Mouse (Mus musculus) c-Kit-positive CD71-positive TER-119-negative erythroid progenitor cells, embryonic 14.5 days (primary cell): Measurements from ENCODE around the gene Mrpl28.
"Not testable (repeated sequence)": the region's sequence is repeated elsewhere in the genome, so short reads cannot be mapped to it uniquely, and the experiment has no call there.

Experiments used
- DNase-seq: peaks from one replicate; pipeline ENCODE4 v3.0.0-alpha.2; 2013; ENCODE audit warnings: low read depth

Gene Mrpl28

DNA sequence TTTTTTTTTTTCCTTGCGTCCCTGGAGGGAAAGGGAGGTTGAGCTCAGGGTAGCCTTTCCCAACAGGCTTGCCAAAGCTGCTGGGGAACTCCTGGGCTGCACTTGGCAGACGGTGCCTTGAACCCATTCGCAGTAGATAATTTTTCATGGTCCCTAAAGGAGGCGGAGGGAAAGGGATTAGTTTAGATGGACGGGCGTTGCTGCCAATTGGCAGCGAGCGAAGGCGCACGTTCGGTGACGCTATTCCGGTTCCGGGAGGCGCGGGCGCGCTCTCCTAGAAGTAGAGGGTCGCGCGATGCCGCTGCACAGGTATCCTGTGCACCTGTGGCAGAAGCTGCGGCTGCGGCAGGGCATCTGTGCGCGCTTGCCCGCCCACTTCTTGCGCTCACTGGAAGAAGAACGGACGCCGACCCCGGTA, at the start of gene Mrpl28:
Mrpl28 (plus strand) TSS at position 234 of the 418 bp plus-strand sequence.
- peak; percentile 96 for DNase-seq

DNA sequence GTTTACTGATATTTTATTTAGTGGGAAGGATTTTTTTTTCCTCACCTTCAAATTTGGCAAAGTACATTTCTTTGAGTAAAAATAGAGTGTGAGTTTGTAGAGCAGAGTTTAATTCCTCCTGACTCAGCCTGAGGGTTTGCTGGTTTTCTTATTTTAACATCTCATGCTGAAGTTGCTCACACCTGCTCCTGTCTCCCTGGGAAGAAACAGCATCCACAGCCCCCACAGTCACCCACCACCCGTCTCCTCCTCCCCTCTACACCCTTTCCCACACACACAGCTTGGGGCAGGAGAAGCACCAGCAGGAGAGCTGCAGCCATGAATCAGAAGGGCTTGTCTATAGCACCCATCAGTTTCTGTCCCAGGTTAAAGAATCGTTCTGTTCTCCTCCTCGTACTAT, 48.1 kb upstream of the Mrpl28 start:
- no peak for DNase-seq

DNA sequence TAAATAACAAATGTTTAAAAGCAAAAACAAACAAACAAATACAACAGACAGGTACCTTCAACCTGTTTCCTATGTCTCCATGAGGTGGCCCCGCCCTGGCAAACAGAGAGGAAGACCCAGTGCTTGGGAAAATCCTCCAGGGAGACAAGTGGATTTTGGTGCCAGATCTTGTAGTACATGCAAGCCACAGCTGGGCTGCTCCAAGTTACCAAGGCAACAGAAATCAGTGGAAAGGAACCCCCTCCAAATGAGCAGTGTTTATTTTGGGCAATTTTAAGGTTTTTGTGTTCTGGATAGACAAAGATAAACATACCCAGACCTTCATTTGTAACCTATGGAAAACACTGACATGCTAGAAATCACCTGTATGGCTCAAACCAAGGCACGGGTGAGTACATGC, 44.4 kb upstream of the Mrpl28 start:
- DNase-seq = no peak

DNA sequence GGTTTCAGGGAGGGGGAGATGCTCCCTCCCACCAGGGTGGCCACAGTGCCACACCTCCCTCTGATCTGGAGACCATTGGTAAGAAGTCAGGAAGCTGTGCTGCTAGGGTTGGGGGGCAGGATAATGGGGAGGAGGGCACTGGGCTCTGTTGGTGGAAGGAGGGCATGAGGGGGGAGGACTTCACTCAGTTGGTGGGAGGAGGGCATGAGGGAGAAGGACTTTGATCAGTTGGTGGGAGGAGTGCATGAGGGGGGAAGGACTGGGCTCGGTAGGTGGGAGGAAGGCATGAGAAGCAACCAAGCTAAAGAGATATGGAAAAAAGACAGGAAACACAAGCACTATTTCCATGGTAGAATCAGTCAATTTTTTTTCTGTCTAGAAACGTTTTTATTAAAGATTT, 42.4 kb upstream of the Mrpl28 start:
- no peak for DNase-seq

DNA sequence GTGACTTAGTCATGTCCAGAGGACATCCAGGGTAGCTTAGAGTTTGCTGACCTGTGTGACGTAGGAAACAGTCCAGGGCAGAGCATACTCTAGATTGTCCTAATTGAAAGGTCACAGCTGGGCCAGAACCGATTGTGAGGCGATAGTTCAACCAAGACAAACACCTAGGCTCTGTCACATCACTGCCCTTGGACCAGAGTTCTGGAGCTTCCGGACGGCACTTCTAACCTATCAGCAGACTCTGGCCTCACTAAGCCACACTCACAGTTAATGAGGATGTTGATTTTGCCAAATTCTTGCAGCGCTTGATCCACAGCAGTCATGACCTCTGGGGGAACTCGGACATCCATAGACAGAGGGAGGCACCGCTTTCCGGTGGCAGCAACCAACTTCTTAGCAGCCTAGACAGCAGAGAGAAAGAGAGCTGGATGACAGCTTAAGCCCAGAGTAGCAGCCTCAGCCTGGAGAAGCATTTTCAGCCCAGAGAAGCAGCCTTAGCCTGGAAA, 36.2 kb upstream of the Mrpl28 start:
- no peak for DNase-seq

DNA sequence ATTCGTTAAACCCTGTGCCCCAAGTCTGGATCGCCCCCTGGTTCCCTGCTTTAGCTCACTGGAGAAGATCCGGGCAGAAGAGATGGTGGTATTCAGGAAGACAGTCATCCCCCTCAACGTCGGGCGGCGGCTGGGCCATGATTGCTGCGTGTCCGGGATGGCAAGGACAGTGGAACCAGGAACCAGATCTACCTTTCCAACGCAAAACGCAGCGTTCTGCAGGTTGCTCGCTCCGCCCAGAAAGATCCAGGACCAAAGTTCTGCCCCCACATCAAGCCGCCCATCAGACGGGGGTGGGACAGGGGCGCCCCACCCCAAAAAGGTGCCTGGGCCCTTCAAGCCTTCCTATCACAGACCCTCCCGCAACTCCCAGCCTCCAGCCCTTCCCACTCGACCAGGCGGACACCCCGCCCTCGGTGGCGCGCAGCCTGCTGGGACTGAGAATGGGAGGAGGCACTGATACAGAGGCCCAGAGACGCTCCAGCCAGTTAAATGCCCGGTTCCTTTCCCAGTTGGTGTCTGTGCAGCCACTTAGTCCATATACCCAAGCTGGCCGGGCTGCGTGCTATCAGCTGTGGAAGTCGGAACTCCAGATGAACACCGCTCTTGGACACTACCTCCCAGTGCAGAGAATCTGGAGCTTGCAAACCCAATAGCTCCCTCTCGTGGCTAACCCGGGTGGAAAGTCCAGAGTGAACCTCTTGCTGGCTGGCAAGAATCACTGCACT, 33.2 kb upstream of the Mrpl28 start, which contains the start of gene Decr2:
Decr2 (minus strand) TSS at position 433 of the 728 bp plus-strand sequence.
- DNase-seq = peak; percentile 86

DNA sequence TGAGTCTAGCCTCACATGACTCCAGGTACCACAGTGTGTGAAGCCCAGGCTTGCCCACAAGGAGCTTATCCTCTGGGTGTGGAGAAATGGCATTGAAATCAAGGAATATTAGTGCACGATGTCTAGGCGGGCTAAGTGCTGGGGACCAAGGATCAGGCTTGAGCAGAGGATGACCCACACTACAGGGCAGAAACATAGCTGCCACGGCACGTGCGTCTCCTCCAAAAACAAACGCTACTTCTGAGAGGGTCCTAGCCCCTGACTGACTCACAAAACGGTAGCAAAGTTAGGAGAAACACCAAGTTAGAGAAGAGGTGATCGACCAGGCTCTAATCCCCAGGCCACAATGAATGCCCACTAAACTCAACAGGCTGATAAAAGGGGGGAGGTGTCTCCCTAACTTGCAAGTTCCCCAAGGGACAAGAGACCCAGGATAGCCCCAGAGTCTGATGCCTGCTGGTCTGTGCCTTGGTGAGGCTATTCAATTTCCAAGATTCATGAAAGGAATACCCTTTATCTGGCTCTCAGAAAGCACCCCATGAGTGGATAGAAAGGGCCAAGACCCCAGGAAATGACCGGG, 28.7 kb upstream of the Mrpl28 start:
- no peak for DNase-seq

DNA sequence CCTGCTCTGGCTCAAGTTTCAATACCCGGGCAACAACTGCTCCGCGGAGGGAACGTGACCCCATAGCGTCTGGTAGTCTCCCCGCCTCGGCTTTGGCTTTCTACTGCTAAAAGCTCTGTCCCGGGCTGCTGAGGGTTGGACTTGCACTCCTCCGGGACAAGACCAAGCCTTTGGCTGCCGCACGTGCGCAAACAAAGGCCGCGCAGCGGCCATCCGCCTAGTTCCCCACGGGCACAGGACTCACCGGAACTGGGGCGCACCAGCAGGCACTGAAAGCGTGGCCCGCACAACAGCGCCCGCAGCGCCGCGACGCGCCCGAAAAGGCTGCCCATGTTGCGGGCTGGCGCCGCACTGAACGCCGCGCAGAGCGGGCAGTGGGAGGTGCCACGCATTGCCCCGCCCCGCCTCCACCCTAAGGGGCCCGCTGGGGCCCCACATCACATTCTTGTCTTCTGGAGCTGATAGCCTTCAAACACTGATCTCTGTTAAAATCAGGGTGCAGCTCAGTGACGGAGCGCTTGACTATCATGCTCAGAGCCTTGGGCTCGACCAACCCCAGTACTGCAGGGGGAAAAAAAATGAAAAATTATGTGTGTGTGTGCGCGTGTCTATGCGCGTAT, 28.1 kb upstream of the Mrpl28 start, which contains the start of gene Nme4:
Nme4 (minus strand) TSS at position 482 of the 620 bp plus-strand sequence.
- DNase-seq = peak; percentile 76

DNA sequence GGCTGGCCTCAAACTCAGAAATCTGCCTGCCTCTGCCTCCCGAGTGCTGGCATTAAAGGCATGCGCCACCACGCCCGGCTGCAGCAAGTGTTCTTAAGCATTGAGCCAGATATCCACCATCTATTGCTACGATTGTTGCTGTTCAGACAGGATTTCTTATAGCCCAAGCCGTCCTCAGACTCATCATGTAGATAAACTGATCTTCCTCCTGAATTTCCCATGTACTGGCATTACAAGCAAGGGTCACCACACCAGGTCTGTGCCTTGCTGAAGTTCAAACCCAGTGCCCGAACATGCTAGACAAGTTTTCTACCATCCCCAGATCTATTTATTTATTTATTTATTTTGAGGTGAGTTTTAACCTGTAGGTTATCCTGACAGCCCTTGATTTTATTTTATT, 24.8 kb upstream of the Mrpl28 start:
- DNase-seq = no peak

DNA sequence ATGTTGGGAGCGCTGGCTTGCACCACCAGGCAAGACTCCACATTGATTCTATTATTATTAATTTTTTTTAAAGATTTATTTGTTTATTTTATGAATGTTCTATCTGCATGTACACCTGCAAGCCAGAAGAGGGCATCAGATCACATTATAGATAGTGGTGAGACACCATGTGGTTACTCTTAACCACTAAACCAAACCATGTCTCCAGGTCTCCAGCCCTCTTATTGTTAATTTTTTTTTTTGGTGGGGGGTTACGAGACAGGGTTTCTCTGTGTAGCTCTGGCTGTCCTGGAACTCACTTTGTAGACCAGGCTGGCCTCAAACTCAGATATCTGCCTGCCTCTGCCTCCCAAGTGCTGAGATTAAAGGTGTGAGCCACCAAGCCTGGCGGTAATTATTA, 24.0 kb upstream of the Mrpl28 start:
- not testable (repeated sequence) for DNase-seq

DNA sequence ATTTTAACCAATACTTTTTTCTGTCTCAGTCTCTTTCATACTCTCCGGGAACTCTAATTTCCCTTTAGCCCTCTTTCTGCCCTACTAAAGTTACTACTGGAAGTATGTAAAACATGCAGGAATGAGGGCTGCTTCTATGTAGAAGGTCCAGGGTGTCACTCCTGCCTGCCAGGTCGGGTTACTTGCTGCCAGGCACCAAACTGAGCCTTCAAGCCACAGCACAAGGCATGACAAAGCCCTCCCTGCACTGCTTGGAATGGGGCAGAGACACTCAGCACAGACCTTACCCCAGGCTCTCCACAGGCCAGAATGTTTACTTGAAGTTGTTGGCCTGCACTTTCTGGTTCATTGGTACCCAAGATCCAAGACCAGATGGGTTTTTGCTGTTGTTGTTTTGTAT, 23.1 kb upstream of the Mrpl28 start:
- DNase-seq = no peak

DNA sequence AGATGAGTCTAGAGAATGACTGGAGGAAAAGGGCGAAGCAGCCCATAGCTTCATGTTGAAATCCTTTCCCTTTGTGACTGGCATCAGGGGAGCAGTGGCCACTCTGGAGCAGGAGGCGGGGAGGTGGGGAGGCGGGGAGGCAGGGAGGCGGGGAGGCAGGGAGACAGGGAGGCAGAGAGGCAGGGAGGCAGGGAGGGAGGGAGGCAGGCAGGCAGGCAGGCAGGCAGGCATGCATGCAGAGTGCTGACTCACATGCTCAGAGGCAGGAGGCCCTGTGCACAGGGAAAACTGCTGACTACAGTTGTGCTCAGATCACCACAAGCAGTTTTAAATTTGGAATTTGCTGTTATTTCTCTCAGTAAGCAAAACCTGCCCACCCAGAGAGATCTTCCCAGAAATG, 21.8 kb upstream of the Mrpl28 start:
- no peak for DNase-seq

DNA sequence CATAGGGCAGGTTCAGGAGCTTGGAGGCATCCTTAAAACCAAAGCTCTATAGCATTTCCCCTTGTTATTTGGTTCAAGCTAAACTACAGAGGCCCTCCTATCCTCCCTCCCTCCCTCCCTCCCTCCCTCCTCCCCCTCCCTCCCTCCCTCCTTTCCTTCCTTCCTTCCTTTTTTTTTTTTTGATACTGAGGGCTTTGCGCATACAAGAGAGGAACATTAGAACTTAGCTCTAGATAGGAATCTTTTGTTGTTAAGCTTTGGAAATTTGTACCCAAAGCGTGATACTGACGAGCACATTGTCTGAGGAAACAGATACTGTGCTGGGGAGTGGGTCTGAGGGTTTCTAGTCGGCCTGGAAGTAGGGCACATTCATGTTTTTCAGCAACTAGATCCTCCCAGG, 17.7 kb upstream of the Mrpl28 start:
- no peak for DNase-seq

DNA sequence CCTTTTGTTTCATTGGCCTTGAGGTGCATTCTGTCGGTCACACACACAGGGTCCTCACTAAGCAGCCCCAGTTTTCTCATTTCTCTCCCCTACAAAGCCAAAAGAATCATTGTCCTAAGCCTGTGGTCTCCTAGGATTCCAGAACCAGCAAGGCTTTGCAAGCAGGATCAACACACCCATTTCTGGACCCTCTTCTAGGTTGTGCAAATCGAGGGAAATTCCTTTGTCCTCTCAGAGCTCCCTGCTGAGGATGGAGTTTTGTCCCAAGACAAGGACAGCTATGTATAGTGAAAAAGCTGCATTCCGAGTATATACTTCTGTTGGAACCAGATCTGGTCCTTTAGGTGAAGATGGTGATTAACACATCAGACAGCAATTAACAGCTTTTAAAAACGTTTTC, 13.1 kb upstream of the Mrpl28 start:
- DNase-seq = no peak

DNA sequence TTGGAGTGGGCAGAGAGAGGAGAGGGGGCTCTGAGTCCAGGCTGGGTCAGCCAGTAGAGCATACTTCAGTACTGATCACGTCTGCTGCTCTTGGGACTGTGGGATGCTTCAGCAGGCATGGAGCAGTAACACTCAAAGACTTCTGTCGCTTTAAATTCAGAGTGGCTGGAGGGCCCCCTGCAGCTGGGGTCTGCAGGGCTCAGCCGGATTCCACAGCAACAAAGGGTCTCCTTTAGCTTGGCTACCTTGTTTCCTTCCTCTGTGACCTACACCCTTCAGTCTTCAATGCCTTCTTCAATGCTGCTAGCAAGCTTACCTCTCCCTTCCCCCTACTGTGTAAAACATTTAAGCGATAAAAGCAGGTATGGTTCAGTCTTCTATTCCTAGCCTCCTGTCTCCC, 12.3 kb upstream of the Mrpl28 start:
- no peak for DNase-seq

DNA sequence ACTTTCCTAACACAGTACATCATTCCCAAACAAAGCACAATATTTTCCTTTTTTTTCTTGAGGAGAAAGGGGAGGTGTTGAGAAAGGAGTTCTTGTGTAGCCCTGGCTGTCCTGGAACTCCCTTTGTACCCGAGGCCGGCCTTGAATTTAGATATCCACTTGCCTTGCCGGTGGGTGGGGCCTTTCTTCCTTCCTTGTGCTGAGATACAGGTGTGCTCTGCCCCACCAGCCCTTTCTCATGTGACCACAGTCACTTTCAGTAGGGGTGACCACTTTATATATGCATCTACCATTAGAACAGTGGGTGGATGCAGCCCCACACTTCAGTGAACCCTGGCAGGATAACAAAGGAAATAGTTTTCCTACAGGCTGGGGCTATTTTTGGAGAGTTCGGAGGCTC, 11.6 kb upstream of the Mrpl28 start:
- no peak for DNase-seq

DNA sequence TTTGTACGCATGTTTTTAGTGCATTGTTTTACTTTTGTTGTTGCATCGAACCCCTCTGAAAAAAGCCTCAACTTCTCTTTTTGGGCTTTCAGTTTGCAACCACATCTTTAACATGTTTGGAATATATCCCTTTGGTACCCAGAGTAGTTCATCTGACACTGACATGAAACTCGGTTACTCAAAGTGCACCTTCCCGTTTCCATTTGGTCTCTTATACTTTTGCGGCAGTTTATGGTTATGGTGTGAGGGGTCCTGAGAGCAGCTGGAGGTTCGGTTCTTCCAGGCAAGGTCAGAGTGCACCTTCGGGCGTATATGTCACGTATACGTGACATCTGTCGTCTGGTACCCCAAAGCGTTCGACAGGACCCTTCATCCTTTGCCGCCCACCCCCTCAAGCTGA, 10.5 kb upstream of the Mrpl28 start:
- no peak for DNase-seq

DNA sequence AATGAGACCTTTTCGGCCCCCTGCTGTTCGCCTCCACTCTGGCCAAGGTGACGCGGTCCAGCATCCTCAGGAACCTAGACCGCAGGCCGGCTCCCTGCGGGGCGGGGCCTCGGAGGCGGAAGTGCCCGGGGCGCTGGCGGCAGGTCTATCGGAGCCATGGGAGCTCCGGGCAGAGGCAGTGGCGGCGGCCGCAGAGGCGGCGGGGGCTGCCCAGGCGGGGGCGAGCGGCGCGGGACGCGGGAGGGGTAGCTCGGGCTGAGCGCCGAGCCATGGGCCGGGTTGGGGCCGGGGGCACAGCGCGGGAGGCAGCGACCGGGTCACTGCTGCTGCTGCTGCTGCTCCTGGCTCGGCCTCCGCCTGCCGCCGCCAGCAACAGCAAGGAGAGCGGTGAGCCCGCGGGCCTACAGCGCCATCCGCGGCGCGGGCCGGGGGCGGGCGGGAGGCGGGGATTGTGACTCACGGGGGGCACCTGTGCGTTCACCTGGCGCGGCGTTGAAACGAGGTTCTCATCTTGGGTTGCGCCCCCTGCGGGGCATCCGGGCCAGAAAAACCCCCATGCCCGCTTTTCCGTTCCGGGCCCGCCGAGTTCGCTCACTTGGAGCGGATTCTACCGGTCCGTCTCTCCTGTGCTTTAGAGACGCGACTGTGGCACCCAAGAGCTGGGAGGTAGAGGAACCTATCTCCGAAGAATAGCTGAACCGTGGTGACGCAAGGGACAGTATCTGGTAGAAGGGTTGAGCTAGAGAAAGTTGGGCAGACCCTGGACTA, 9.9 kb upstream of the Mrpl28 start, which contains the start of gene Tmem8:
Tmem8 (plus strand) TSS at position 119 of the 768 bp plus-strand sequence.
- no peak for DNase-seq

DNA sequence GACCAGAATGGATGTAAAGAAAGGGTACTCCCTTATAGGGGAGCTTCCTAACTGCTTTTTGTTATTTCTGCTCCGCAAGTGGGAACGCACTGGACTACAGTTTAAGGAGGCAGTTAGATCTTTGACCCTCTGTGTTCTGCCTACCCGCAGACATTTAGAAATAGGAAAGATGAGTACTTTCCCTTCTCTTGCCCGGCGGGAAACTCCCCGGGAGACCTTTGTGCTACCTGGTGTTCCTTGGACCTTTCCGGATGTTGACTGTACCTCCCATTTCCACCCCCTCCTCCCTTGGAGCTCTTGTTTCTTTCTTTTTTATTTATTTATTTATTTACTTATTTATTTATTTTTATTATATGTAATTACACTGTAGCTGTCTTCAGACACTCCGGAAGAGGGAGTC, 9.2 kb upstream of the Mrpl28 start:
- DNase-seq = no peak

DNA sequence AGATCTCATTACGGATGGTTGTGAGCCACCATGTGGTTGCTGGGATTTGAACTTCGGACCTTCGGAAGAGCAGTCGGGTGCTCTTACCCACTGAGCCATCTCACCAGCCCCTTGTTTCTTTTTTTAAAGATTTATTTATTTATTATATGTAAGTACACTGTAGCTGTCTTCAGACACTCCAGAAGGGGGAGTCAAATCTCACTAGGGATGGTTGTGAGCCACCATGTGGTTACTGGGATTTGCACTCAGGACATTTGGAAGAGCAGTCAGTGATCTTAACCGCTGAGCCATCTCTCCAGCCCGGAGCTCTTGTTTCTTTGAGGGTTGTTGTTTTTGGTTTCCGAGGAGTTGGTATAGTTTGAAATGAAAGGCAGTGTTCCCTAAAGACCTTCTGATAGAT, 8.8 kb upstream of the Mrpl28 start:
- not testable (repeated sequence) for DNase-seq

DNA sequence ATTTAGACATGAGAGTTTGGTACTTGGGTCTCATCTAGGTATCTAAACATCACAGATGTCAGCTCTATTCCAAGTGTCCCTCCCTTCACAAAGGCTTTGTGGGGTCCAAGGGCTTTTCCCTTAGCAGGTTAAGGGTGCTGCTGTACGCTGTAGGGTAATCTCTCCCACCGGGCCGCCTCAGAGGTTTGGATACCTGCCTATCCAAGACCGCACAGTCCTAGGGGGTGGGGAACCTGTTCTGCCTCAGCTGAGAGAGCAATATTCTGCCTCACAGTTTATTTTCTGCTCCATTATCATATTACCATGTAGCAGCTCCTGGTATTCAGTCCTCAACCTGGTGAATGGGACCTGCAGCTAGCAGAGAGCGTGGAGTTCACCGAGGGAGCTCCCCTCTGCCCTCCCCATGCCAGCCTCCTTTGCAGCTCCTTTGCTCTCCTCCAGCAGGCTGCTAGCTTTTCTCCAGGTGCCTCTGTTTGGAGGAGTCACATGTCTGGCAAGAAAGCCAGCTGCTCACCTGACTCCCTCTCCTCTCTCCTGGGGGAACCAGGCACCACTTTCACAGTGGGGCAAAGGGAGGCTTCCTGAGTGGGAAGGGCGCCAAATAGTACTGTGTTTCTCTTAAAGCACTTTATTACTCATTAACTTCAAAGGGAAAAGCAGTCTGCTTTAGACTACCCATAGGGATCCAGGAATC, 7.9 kb upstream of the Mrpl28 start:
- DNase-seq = no peak
